Mouse (Mus musculus) lung, adult 2 months (tissue): ENCODE measurements around the gene Kcnh4.

Source experiments
- CTCF ChIP-seq: fragments of 200-500 bp; IDR thresholded peaks from 2 replicates; pipeline ENCODE4 v1.5.1; 2011; ENCODE audit warnings: mild to moderate bottlenecking, low read length, control low read depth; ENCODE audit not compliant: insufficient read depth
- POLR2A ChIP-seq: fragments of 200-500 bp; IDR thresholded peaks from 2 replicates; pipeline ENCODE4 v1.6.1; 2011; ENCODE audit warnings: low read depth, mild to moderate bottlenecking, control low read depth, low read length, borderline replicate concordance; ENCODE audit errors: extremely low read depth

DNA sequence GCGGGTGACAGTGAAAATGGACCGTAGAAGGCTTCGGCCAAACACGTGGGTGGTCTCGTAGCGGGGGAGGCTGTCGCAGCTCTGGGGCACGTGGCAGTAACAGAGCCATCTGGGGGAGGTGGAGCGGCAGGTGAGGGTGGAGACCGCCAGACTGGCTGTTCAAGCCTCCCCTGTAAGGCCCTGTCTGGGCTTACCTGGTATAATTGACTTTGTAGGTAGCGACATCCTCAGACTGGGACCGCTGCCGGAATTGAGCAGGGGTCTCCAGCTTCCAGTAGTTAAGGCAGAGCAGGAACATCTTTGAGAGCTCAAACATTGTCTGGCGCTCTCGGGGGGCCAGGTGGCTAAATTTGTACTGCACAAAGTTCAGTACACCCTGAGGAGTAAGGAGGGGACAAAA, 49.2 kb downstream of the Kcnh4 start:
- TF ChIP-seq POLR2A (no peak), CTCF (no peak)
